Mouse (Mus musculus): ENCODE measurements around the gene Ccdc62. TPM values are rescaled to one million over a fixed set of nuclear protein-coding genes. Genes with fewer than 3 reads are reported as not detected.
A peak's percentile ranks its signal among the peaks of the same experiment; 100 is the strongest.

Ccdc62 gene
- total RNA-seq (2021): 1 to 10 TPM; 1.2 TPM
- long read RNA-seq, experiment 1, partial matches to known transcripts: 0 of 1 reads
- long read RNA-seq, experiment 1, other reads (novel, unspliced or antisense): 1 of 1 reads
- long read RNA-seq, experiment 2: 0 reads

GRCm38 (mm10) chr5:123930508-123930989, at the start of gene Ccdc62:
TSS of gene Ccdc62 (plus strand) at chr5:123930679.
- intact Hi-C loops (cut with DNase I; ENCODE audit: low total_unique reads): no loop called here
- peak; percentile 95 for DNase-seq

- DNase-seq: no peak
- intact Hi-C loops (cut with DNase I; ENCODE audit: low total_unique reads): no loop called here
These were observed 49.7 kb upstream of the Ccdc62 start for GRCm38 (mm10) chr5:123880778-123881177.

- DNase-seq: no peak
- intact Hi-C loops (cut with DNase I; ENCODE audit: low total_unique reads): no loop called here
These were observed 46.6 kb upstream of the Ccdc62 start for GRCm38 (mm10) chr5:123883891-123884290.

GRCm38 (mm10) chr5:123884332-123884731, 46.1 kb upstream of the Ccdc62 start:
- DNase-seq: no peak
- intact Hi-C loops (cut with DNase I; ENCODE audit: low total_unique reads): no loop called here

GRCm38 (mm10) chr5:123886365-123886764, 44.1 kb upstream of the Ccdc62 start:
- DNase-seq: no peak
- intact Hi-C loops (cut with DNase I; ENCODE audit: low total_unique reads): no loop called here

GRCm38 (mm10) chr5:123890312-123890711, 40.2 kb upstream of the Ccdc62 start:
- intact Hi-C loops (cut with DNase I; ENCODE audit: low total_unique reads): loop anchor here (10.0 kb wide), 1 partner anchor 246 kb away; no protein-coding TSS in a partner anchor
- DNase-seq: no peak

GRCm38 (mm10) chr5:123890987-123891386, 39.5 kb upstream of the Ccdc62 start:
- DNase-seq: no peak
- intact Hi-C loops (cut with DNase I; ENCODE audit: low total_unique reads): loop anchor here (10.0 kb wide), 1 partner anchor 246 kb away; no protein-coding TSS in a partner anchor

- DNase-seq: no peak
- intact Hi-C loops (cut with DNase I; ENCODE audit: low total_unique reads): loop anchor here (10.0 kb wide), 1 partner anchor 247 kb away; no protein-coding TSS in a partner anchor
These were observed 38.8 kb upstream of the Ccdc62 start for GRCm38 (mm10) chr5:123891669-123892068.

- intact Hi-C loops (cut with DNase I; ENCODE audit: low total_unique reads): loop anchor here (10.0 kb wide), 1 partner anchor 249 kb away; no protein-coding TSS in a partner anchor
- no peak for DNase-seq
These were observed 37.0 kb upstream of the Ccdc62 start for GRCm38 (mm10) chr5:123893520-123893919.

GRCm38 (mm10) chr5:123896395-123896794, 34.1 kb upstream of the Ccdc62 start:
- intact Hi-C loops (cut with DNase I; ENCODE audit: low total_unique reads): loop anchor here (10.0 kb wide), 1 partner anchor 252 kb away; no protein-coding TSS in a partner anchor
- DNase-seq: no peak

GRCm38 (mm10) chr5:123897352-123897751, 33.1 kb upstream of the Ccdc62 start:
- intact Hi-C loops (cut with DNase I; ENCODE audit: low total_unique reads): loop anchor here (10.0 kb wide), 1 partner anchor 253 kb away; no protein-coding TSS in a partner anchor
- DNase-seq: no peak

GRCm38 (mm10) chr5:123904059-123904672, 26.3 kb upstream of the Ccdc62 start:
- no peak for DNase-seq
- intact Hi-C loops (cut with DNase I; ENCODE audit: low total_unique reads): no loop called here

- no peak for DNase-seq
- intact Hi-C loops (cut with DNase I; ENCODE audit: low total_unique reads): loop anchor here (5.0 kb wide), 1 partner anchor 79 kb away; no protein-coding TSS in a partner anchor
These were observed 24.1 kb upstream of the Ccdc62 start for GRCm38 (mm10) chr5:123906146-123906975.

- DNase-seq: peak; percentile 100
- intact Hi-C loops (cut with DNase I; ENCODE audit: low total_unique reads): loop anchor here (5.0 kb wide), 1 partner anchor 80 kb away; no protein-coding TSS in a partner anchor
These were observed 23.4 kb upstream of the Ccdc62 start, which contains the start of gene Denr for GRCm38 (mm10) chr5:123906976-123907630. TSS of gene Denr (plus strand) at chr5:123907175.

- intact Hi-C loops (cut with DNase I; ENCODE audit: low total_unique reads): loop anchor here (5.0 kb wide), 1 partner anchor 80 kb away; no protein-coding TSS in a partner anchor
- DNase-seq: no peak
These were observed 22.9 kb upstream of the Ccdc62 start for GRCm38 (mm10) chr5:123907631-123907977.

GRCm38 (mm10) chr5:123914852-123915251, 15.6 kb upstream of the Ccdc62 start:
- intact Hi-C loops (cut with DNase I; ENCODE audit: low total_unique reads): no loop called here
- DNase-seq: no peak

GRCm38 (mm10) chr5:123922112-123922511, 8.4 kb upstream of the Ccdc62 start:
- DNase-seq: no peak
- intact Hi-C loops (cut with DNase I; ENCODE audit: low total_unique reads): no loop called here

- DNase-seq: no peak
- intact Hi-C loops (cut with DNase I; ENCODE audit: low total_unique reads): no loop called here
These were observed 3.4 kb upstream of the Ccdc62 start, which contains the start of gene Gm43518 for GRCm38 (mm10) chr5:123927118-123927517. TSS of gene Gm43518 (plus strand) at chr5:123927418.

GRCm38 (mm10) chr5:123931131-123931530, 652 bp downstream of the Ccdc62 start:
- intact Hi-C loops (cut with DNase I; ENCODE audit: low total_unique reads): no loop called here

More at GRCm38 (mm10) chr5:123931131-123931530, 652 bp downstream of the Ccdc62 start:
- DNase-seq: no peak
